Mouse (Mus musculus) MEL (cell line): ENCODE data around the gene Cemip2. TPM values are rescaled to one million over a fixed set of nuclear protein-coding genes. Genes with fewer than 3 reads are reported as not detected.

ENCODE experiments used
- DNase-seq: peaks from one replicate; pipeline ENCODE4 v3.0.0; 2011; ENCODE audit warnings: low read depth, low spot score
- H3K27ac ChIP-seq: 2 replicates; pipeline ENCODE4 v1.5.1; 2012; ENCODE audit warnings: low read depth, mild to moderate bottlenecking, control low read depth, low read length, moderate library complexity; ENCODE audit not compliant: control insufficient read depth
- H3K27me3 ChIP-seq, 2 experiments: fragments of 150-350 bp in 1 of 2; sonication (generic) in 1 of 2; 2 replicates each; pipeline ENCODE4 v1.6.1; 2012; ENCODE audit warnings: low read length in 2 of 2, mild to moderate bottlenecking in 2 of 2, improper control_type of control experiment in 1 of 2, moderate library complexity in 1 of 2; ENCODE audit not compliant: insufficient read depth in 2 of 2, control insufficient read depth in 1 of 2
- H3K36me3 ChIP-seq, 2 experiments: 2 replicates each; pipeline ENCODE4 v1.6.1; 2012 to 2014; ENCODE audit warnings: low read length in 2 of 2, improper control_type of control experiment in 1 of 2, inconsistent platforms in 1 of 2, mild to moderate bottlenecking in 1 of 2; ENCODE audit not compliant: insufficient read depth in 2 of 2, control insufficient read depth in 1 of 2
- H3K4me1 ChIP-seq, 2 experiments: fragments of 150-350 bp in 1 of 2; sonication (generic) in 1 of 2; 2 replicates each; pipeline ENCODE4 v1.6.1; 2012; ENCODE audit warnings: low read length in 2 of 2, improper control_type of control experiment in 1 of 2, mild to moderate bottlenecking in 1 of 2; ENCODE audit not compliant: insufficient read depth in 2 of 2, control insufficient read depth in 1 of 2
- H3K4me3 ChIP-seq, 2 experiments: fragments of 150-350 bp in 1 of 2; sonication (generic) in 1 of 2; 2 replicates each; pipeline ENCODE4 v1.5.1; 2012; ENCODE audit warnings: low read depth in 2 of 2, low read length in 2 of 2, mild to moderate bottlenecking in 2 of 2, moderate library complexity in 2 of 2, control low read depth in 1 of 2, improper control_type of control experiment in 1 of 2; ENCODE audit not compliant: control insufficient read depth in 1 of 2, insufficient read depth in 1 of 2
- H3K79me2 ChIP-seq: 2 replicates; pipeline ENCODE4 v1.6.1; 2012; ENCODE audit warnings: mild to moderate bottlenecking, low read length, moderate library complexity; ENCODE audit not compliant: control insufficient read depth, poor library complexity, insufficient read depth
- H3K9ac ChIP-seq: 2 replicates; pipeline ENCODE4 v1.6.1; 2012; ENCODE audit warnings: low read depth, mild to moderate bottlenecking, control low read depth, low read length, moderate library complexity; ENCODE audit not compliant: control insufficient read depth, poor library complexity, severe bottlenecking
- H3K9me3 ChIP-seq: fragments of 150-350 bp; sonication (generic); replicated peaks from 2 replicates; pipeline ENCODE4 v1.6.1; 2012; ENCODE audit warnings: mild to moderate bottlenecking, low read length, improper control_type of control experiment, moderate library complexity; ENCODE audit not compliant: insufficient read depth
- BHLHE40 ChIP-seq: IDR thresholded peaks from 2 replicates; pipeline ENCODE4 v1.6.1; 2012; ENCODE audit warnings: low read depth, mild to moderate bottlenecking, inconsistent platforms, low read length, improper control_type of control experiment, borderline replicate concordance
- CHD1 ChIP-seq: IDR thresholded peaks from 2 replicates; pipeline ENCODE4 v1.6.1; 2012; ENCODE audit warnings: low read depth, mild to moderate bottlenecking, inconsistent platforms, low read length, improper control_type of control experiment
- CHD2 ChIP-seq: IDR thresholded peaks from 2 replicates; pipeline ENCODE4 v1.6.1; 2011; ENCODE audit warnings: low read length, improper control_type of control experiment
- CTCF ChIP-seq, 3 experiments: IDR thresholded peaks in 2 of 3; conservative IDR thresholded peaks in 1 of 3; 2 replicates each; pipeline ENCODE4 v1.5.1; 2011 to 2012; ENCODE audit warnings: low read length in 3 of 3, low read depth in 2 of 3, mild to moderate bottlenecking in 2 of 3, improper control_type of control experiment in 1 of 3, inconsistent platforms in 1 of 3, mixed read lengths in 1 of 3, moderate library complexity in 1 of 3; ENCODE audit not compliant: control insufficient read depth in 1 of 3, insufficient read depth in 1 of 3, poor library complexity in 1 of 3, severe bottlenecking in 1 of 3
- E2F4 ChIP-seq: IDR thresholded peaks from 2 replicates; pipeline ENCODE4 v1.6.1; 2011; ENCODE audit warnings: low read depth, low read length, improper control_type of control experiment, borderline replicate concordance
- ELF1 ChIP-seq: IDR thresholded peaks from 2 replicates; pipeline ENCODE4 v1.6.1; 2014; ENCODE audit warnings: low read depth, mild to moderate bottlenecking, inconsistent platforms, low read length, improper control_type of control experiment, moderate library complexity
- EP300 ChIP-seq, 2 experiments: IDR thresholded peaks; 2 replicates each; pipeline ENCODE4 v1.6.1; 2011; ENCODE audit warnings: improper control_type of control experiment in 2 of 2, low read length in 2 of 2, low read depth in 1 of 2, mild to moderate bottlenecking in 1 of 2
- ETS1 ChIP-seq: IDR thresholded peaks from 2 replicates; pipeline ENCODE4 v1.6.1; 2012; ENCODE audit warnings: low read depth, mild to moderate bottlenecking, inconsistent platforms, low read length, improper control_type of control experiment, moderate library complexity
- GABPA ChIP-seq: IDR thresholded peaks from 2 replicates; pipeline ENCODE4 v1.6.1; 2012; ENCODE audit warnings: low read depth, mild to moderate bottlenecking, inconsistent platforms, low read length, improper control_type of control experiment, moderate library complexity
- GATA1 ChIP-seq: IDR thresholded peaks from 2 replicates; pipeline ENCODE4 v1.6.1; 2011; ENCODE audit warnings: low read depth, low read length, improper control_type of control experiment
- HCFC1 ChIP-seq: IDR thresholded peaks from 2 replicates; pipeline ENCODE4 v1.6.1; 2012; ENCODE audit warnings: low read depth, mild to moderate bottlenecking, inconsistent platforms, low read length, improper control_type of control experiment, moderate library complexity
- KAT2A ChIP-seq: conservative IDR thresholded peaks from 2 replicates; pipeline ENCODE4 v1.6.1; 2012; ENCODE audit warnings: low read depth, low read length, improper control_type of control experiment, inconsistent platforms
- MAFK ChIP-seq: IDR thresholded peaks from 2 replicates; pipeline ENCODE4 v1.6.1; 2011; ENCODE audit warnings: low read depth, mild to moderate bottlenecking, low read length, improper control_type of control experiment, borderline replicate concordance
- MAX ChIP-seq: IDR thresholded peaks from 2 replicates; pipeline ENCODE4 v1.6.1; 2011; ENCODE audit warnings: low read length, improper control_type of control experiment
- MAZ ChIP-seq: IDR thresholded peaks from 2 replicates; pipeline ENCODE4 v1.6.1; 2012; ENCODE audit warnings: low read depth, mild to moderate bottlenecking, inconsistent platforms, low read length, improper control_type of control experiment
- MEF2A ChIP-seq: IDR thresholded peaks from 2 replicates; pipeline ENCODE4 v1.6.1; 2014; ENCODE audit warnings: low read depth, mild to moderate bottlenecking, inconsistent platforms, low read length, improper control_type of control experiment; ENCODE audit not compliant: poor library complexity, insufficient replicate concordance, severe bottlenecking; ENCODE audit errors: extremely low read depth
- MXI1 ChIP-seq: IDR thresholded peaks from 2 replicates; pipeline ENCODE4 v1.6.1; 2011; ENCODE audit warnings: mild to moderate bottlenecking, low read depth, low read length, improper control_type of control experiment
- NELFE ChIP-seq: IDR thresholded peaks from 2 replicates; pipeline ENCODE4 v1.6.1; 2011; ENCODE audit warnings: low read depth, low read length, improper control_type of control experiment
- NRF1 ChIP-seq: IDR thresholded peaks from 2 replicates; pipeline ENCODE4 v1.6.1; 2014; ENCODE audit warnings: low read depth, mild to moderate bottlenecking, inconsistent platforms, low read length, improper control_type of control experiment, moderate library complexity; ENCODE audit not compliant: poor library complexity, insufficient read depth, severe bottlenecking
- POLR2A ChIP-seq, 2 experiments: IDR thresholded peaks; 2 replicates each; pipeline ENCODE4 v1.6.1; 2011 to 2012; ENCODE audit warnings: low read length in 2 of 2, mild to moderate bottlenecking in 2 of 2, control low read depth in 1 of 2, improper control_type of control experiment in 1 of 2, low read depth in 1 of 2, moderate library complexity in 1 of 2; ENCODE audit not compliant: control insufficient read depth in 1 of 2, insufficient read depth in 1 of 2, poor library complexity in 1 of 2
- POLR2AphosphoS5 ChIP-seq: IDR thresholded peaks from 2 replicates; pipeline ENCODE4 v1.6.1; 2012; ENCODE audit warnings: low read depth, borderline replicate concordance, mild to moderate bottlenecking, inconsistent platforms, low read length, moderate library complexity, mixed read lengths
- RAD21 ChIP-seq: IDR thresholded peaks from 2 replicates; pipeline ENCODE4 v1.6.1; 2011; ENCODE audit warnings: mild to moderate bottlenecking, low read depth, low read length, improper control_type of control experiment
- RCOR1 ChIP-seq: IDR thresholded peaks from 2 replicates; pipeline ENCODE4 v1.6.1; 2012; ENCODE audit warnings: low read depth, mild to moderate bottlenecking, inconsistent platforms, low read length, improper control_type of control experiment
- SMC3 ChIP-seq: IDR thresholded peaks from 2 replicates; pipeline ENCODE4 v1.6.1; 2011; ENCODE audit warnings: low read depth, low read length, improper control_type of control experiment
- TBP ChIP-seq: IDR thresholded peaks from 2 replicates; pipeline ENCODE4 v1.8.0; 2011; ENCODE audit warnings: low read depth, low read length, improper control_type of control experiment
- TCF12 ChIP-seq: IDR thresholded peaks from 2 replicates; pipeline ENCODE4 v1.6.1; 2014; ENCODE audit warnings: low read depth, mild to moderate bottlenecking, inconsistent platforms, low read length, improper control_type of control experiment, moderate library complexity
- UBTF ChIP-seq: IDR thresholded peaks from 2 replicates; pipeline ENCODE4 v1.6.1; 2012; ENCODE audit warnings: low read depth, mild to moderate bottlenecking, inconsistent platforms, low read length, improper control_type of control experiment, moderate library complexity, borderline replicate concordance; ENCODE audit not compliant: insufficient read depth
- ZC3H11A ChIP-seq: IDR thresholded peaks from 2 replicates; pipeline ENCODE4 v1.6.1; 2012; ENCODE audit warnings: low read depth, mild to moderate bottlenecking, inconsistent platforms, low read length, improper control_type of control experiment
- ZMIZ1 ChIP-seq: IDR thresholded peaks from 2 replicates; pipeline ENCODE4 v1.6.1; 2012; ENCODE audit warnings: low read depth, mild to moderate bottlenecking, inconsistent platforms, low read length, improper control_type of control experiment, moderate library complexity
- polyA plus RNA-seq, 2 experiments: library from polyadenylated mRNA; stranded (reverse) in 1 of 2; unstranded in 1 of 2; fragments of >175 nt in 1 of 2; fragments of >200 nt in 1 of 2; gene quantifications; 2 replicates each; pipeline versions ENCODE4 v1.2.1 to v1.2.4; 2012; ENCODE audit warnings: low replicate concordance in 2 of 2, low read depth in 1 of 2; ENCODE audit not compliant: insufficient read length in 2 of 2, insufficient read depth in 1 of 2, missing spikeins in 1 of 2
- total RNA-seq: library from RNA; depleted of rRNA; stranded (reverse); fragments of 300-350 nt; gene quantifications from 2 replicates; pipeline ENCODE4 v1.2.3, GENCODE M21; 2012

The Cemip2 gene
- total and polyA plus RNA-seq, 3 experiments = 5.0 to 5.9 TPM; not detected in 1

GRCm38 (mm10) chr19:21813560-21813959, 35.4 kb downstream of the Cemip2 start:
- H3K27ac ChIP-seq = no peak overlapping the region

GRCm38 (mm10) chr19:21814433-21815020, 36.4 kb downstream of the Cemip2 start:
- Histone ChIP-seq H3K27me3 (no peaks in the 10 kb centered on the region), H3K36me3 (no peaks in the 10 kb centered on the region), H3K4me3 (no peak overlapping the region), H3K4me1 (no peaks in the 10 kb centered on the region), H3K9ac (no peak overlapping the region), H3K9me3 (no peaks in the 10 kb centered on the region), H3K79me2 (no peaks in the 10 kb centered on the region), H3K27ac (no peak overlapping the region)
- TF ChIP-seq ZMIZ1 (no peak), ELF1 (no peak), CHD1 (no peak), SMC3 (no peak), KAT2A (no peak), NELFE (no peak), CTCF (IDR thresholded peaks at IDR 0.05 in 2 of 3, conservative IDR thresholded peaks at IDR 0.05 in 1 of 3; ENCODE audit: control insufficient read depth in 1 of 3, insufficient read depth in 1 of 3, low read depth in 2 of 3, low read length in 3 of 3, poor library complexity in 1 of 3, severe bottlenecking in 1 of 3) (no peak), MEF2A (no peak), GATA1 (no peak), BHLHE40 (no peak), HCFC1 (no peak), MXI1 (no peak), TBP (no peak), MAFK (no peak), POLR2AphosphoS5 (no peak), UBTF (no peak), TCF12 (no peak), CHD2 (no peak), GABPA (no peak)
- no peak for DNase-seq

More at GRCm38 (mm10) chr19:21813560-21813959, 35.4 kb downstream of the Cemip2 start:
- no peak for TF ChIP-seq MAX
- no peak for TF ChIP-seq NELFE
- TF ChIP-seq NRF1 = no peak
- TF ChIP-seq ETS1 = no peak
- TF ChIP-seq BHLHE40 = no peak
- TF ChIP-seq MAFK = no peak
- no peak for TF ChIP-seq CHD2
- TF ChIP-seq RAD21 = no peak
- no peak for TF ChIP-seq HCFC1
- no peak for TF ChIP-seq ZC3H11A
- TF ChIP-seq EP300 (IDR thresholded peaks at IDR 0.05; ENCODE audit: low read depth in 1 of 2, low read length in 2 of 2) = no peak
- TF ChIP-seq RCOR1 = no peak
- no peak for TF ChIP-seq POLR2A (IDR thresholded peaks at IDR 0.05; ENCODE audit: control insufficient read depth in 1 of 2, insufficient read depth in 1 of 2, low read depth in 1 of 2, low read length in 2 of 2, poor library complexity in 1 of 2)
- no peak for TF ChIP-seq E2F4
- no peak for TF ChIP-seq SMC3
- TF ChIP-seq MAZ = no peak
- TF ChIP-seq GATA1 = no peak
- no peak for TF ChIP-seq ELF1
- no peaks in the 10 kb centered on the region for H3K4me1 ChIP-seq
- H3K4me3 ChIP-seq = no peak overlapping the region
- no peak overlapping the region for H3K9ac ChIP-seq
- H3K27me3 ChIP-seq = no peaks in the 10 kb centered on the region
- H3K36me3 ChIP-seq = no peaks in the 10 kb centered on the region
- no peaks in the 10 kb centered on the region for H3K79me2 ChIP-seq
- H3K9me3 ChIP-seq = no peaks in the 10 kb centered on the region
- no peak for DNase-seq
